50 mouse cellular contexts compared by ENCODE assay signal in the genomic region with DNA sequence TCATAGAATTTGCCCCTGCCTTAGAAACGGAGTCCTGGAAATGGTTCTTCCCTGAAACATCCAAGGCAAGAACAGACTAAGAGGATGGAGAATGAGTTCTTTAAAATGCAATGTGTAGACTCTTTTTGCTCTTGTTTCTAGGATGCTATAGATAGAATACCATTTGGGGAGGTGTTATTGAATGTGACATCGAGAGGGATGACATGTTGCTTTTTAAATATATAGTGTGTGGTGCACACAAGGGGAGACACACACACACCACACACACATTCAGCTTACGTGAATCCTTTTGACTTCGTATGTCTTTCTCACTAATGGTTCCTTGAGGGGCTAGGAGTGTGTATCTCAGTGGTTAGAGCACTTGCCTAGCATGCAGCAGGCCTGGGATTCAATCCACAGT. TPM values are rescaled to one million over a fixed set of nuclear protein-coding genes. Genes with fewer than 3 reads are reported as not detected.
"Had no signal": no experiment of that assay in that cellular context is flagged by ENCODE, and none has a peak within 500 bp of the region (broad histone marks: within the 10 kb centered on the region; RNA-seq: fewer than 3 reads in every experiment).

No protein-coding gene starts in this region.

- H3K36me3 ChIP-seq: heart, embryonic 12.5 days; heart, embryonic 13.5 days; heart, embryonic 15.5 days; hindbrain, embryonic 15.5 days; intestine, embryonic 15.5 days; kidney, embryonic 15.5 days had no signal

- H3K27me3 ChIP-seq: heart, embryonic 12.5 days; heart, embryonic 13.5 days; heart, embryonic 15.5 days; hindbrain, embryonic 12.5 days; hindbrain, embryonic 13.5 days; hindbrain, embryonic 15.5 days; intestine, embryonic 15.5 days; kidney, embryonic 15.5 days had no signal

- H3K9ac ChIP-seq: heart, embryonic 12.5 days; heart, embryonic 13.5 days; heart, embryonic 15.5 days; hindbrain, embryonic 12.5 days; hindbrain, embryonic 13.5 days; hindbrain, embryonic 14.5 days; hindbrain, embryonic 15.5 days; intestine, embryonic 15.5 days; kidney, embryonic 15.5 days had no signal

- H3K4me2 ChIP-seq: heart, embryonic 12.5 days; heart, embryonic 13.5 days; heart, embryonic 15.5 days; hindbrain, embryonic 12.5 days; hindbrain, embryonic 13.5 days; hindbrain, embryonic 14.5 days; hindbrain, embryonic 15.5 days; intestine, embryonic 15.5 days; kidney, embryonic 15.5 days had no signal

- H3K4me3 ChIP-seq: heart, embryonic 12.5 days; heart, embryonic 13.5 days; heart, embryonic 15.5 days; hindbrain, embryonic 10.5 days; hindbrain, embryonic 12.5 days; hindbrain, embryonic 13.5 days; hindbrain, embryonic 15.5 days; intestine, embryonic 15.5 days; kidney, embryonic 15.5 days; layer of hippocampus, adult 2 months; left cerebral cortex, adult 2 months had no signal

- H3K4me1 ChIP-seq: heart, embryonic 12.5 days; heart, embryonic 15.5 days; hindbrain, embryonic 10.5 days; hindbrain, embryonic 12.5 days; hindbrain, embryonic 13.5 days; hindbrain, embryonic 15.5 days; intestine, embryonic 15.5 days; kidney, embryonic 15.5 days had no signal

- DNase-seq: heart, postnatal 10 days; heart, postnatal 14 days; heart, postnatal 36 days; heart, postnatal 4 days; kidney, adult 11 months; kidney, adult 18-20 months; kidney, adult 2 months; kidney, adult 8-10 months; kidney, adult 9 months; kidney, postnatal 10 days; kidney, postnatal 14 days; kidney, postnatal 25 days; kidney, postnatal 36 days; kidney, postnatal 4 days; layer of hippocampus, adult 9-11 months; layer of hippocampus, postnatal 36 days had no signal

- H3K27ac ChIP-seq: heart, embryonic 13.5 days; heart, embryonic 15.5 days; hindbrain, embryonic 10.5 days; hindbrain, embryonic 12.5 days; hindbrain, embryonic 13.5 days; hindbrain, embryonic 14.5 days; hindbrain, embryonic 15.5 days; hindbrain, postnatal 0 days; intestine, embryonic 15.5 days; kidney, embryonic 15.5 days; kidney, postnatal 0 days; layer of hippocampus, adult 2 months; left cerebral cortex, adult 2 months had no signal

- ATAC-seq: hindbrain, embryonic 16.5 days; hindbrain, postnatal 0 days; inflammation-experienced regulatory T-cells, adult 6 months; intestine, embryonic 15.5 days; intestine, embryonic 16.5 days; intestine, postnatal 0 days had no signal

- H3K9me3 ChIP-seq: heart, embryonic 12.5 days; heart, embryonic 13.5 days; heart, embryonic 15.5 days; hindbrain, embryonic 10.5 days; hindbrain, embryonic 12.5 days; hindbrain, embryonic 13.5 days; hindbrain, embryonic 15.5 days; intestine, embryonic 15.5 days; kidney, embryonic 15.5 days had no signal

RNA-seq across cellular contexts. Expression of a gene that starts 4.2 kb away (rescaled TPM):
- total RNA-seq: heart, postnatal 10 days; heart, postnatal 14 days; heart, postnatal 25 days; heart, postnatal 36 days; heart, postnatal 4 days; hematopoietic stem cell, adult 5-6 weeks; hindbrain, postnatal 0 days; layer of hippocampus, adult 18-20 months; layer of hippocampus, adult 2 months; layer of hippocampus, adult 8-10 months; layer of hippocampus, postnatal 10 days; layer of hippocampus, postnatal 14 days; layer of hippocampus, postnatal 36 days; left cerebral cortex, adult 18-20 months; left cerebral cortex, adult 2 months; left cerebral cortex, adult 8-10 months had no signal
- polyA plus RNA-seq: heart, embryonic 12.5 days; heart, embryonic 13.5 days; heart, embryonic 14.5 days; heart, embryonic 15.5 days; heart, embryonic 16.5 days; heart, postnatal 0 days; hindbrain, embryonic 10.5 days; hindbrain, embryonic 11.5 days; hindbrain, embryonic 12.5 days; hindbrain, embryonic 13.5 days; hindbrain, embryonic 14.5 days; hindbrain, embryonic 15.5 days; hindbrain, embryonic 16.5 days; hindbrain, postnatal 0 days; inflammation-experienced regulatory T-cells, adult 6 months; intestine, embryonic 14.5 days; intestine, embryonic 15.5 days; intestine, embryonic 16.5 days; intestine, postnatal 0 days; kidney, adult 2 months; kidney, embryonic 14.5 days; kidney, embryonic 15.5 days; kidney, embryonic 16.5 days; kidney, postnatal 0 days; large intestine, adult 2 months had no signal

RNA-seq across cellular contexts. Expression of a gene that starts 7.0 kb away (rescaled TPM):
- total RNA-seq: heart, postnatal 10 days; heart, postnatal 14 days; heart, postnatal 25 days; heart, postnatal 36 days; heart, postnatal 4 days; hematopoietic stem cell, adult 5-6 weeks; hindbrain, postnatal 0 days; layer of hippocampus, adult 18-20 months; layer of hippocampus, adult 2 months; layer of hippocampus, adult 8-10 months; layer of hippocampus, postnatal 10 days; layer of hippocampus, postnatal 14 days; layer of hippocampus, postnatal 36 days; left cerebral cortex, adult 18-20 months; left cerebral cortex, adult 2 months; left cerebral cortex, adult 8-10 months had no signal
- polyA plus RNA-seq: heart, embryonic 12.5 days; heart, embryonic 13.5 days; heart, embryonic 14.5 days; heart, embryonic 15.5 days; heart, postnatal 0 days; hindbrain, embryonic 11.5 days; hindbrain, embryonic 12.5 days; hindbrain, embryonic 13.5 days; hindbrain, embryonic 14.5 days; hindbrain, embryonic 15.5 days; hindbrain, embryonic 16.5 days; hindbrain, postnatal 0 days; kidney, adult 2 months had no signal
